Mouse (Mus musculus) kidney, postnatal 14 days (tissue): ENCODE measurements around the gene Gm20388.
"Not testable (repeated sequence)": the region's sequence is repeated elsewhere in the genome, so short reads cannot be mapped to it uniquely, and the experiment has no call there.

Experiments
- DNase-seq: peaks from one replicate; pipeline ENCODE4 v3.0.0; 2022; ENCODE audit warnings: mixed read lengths

The Gm20388 gene

DNA sequence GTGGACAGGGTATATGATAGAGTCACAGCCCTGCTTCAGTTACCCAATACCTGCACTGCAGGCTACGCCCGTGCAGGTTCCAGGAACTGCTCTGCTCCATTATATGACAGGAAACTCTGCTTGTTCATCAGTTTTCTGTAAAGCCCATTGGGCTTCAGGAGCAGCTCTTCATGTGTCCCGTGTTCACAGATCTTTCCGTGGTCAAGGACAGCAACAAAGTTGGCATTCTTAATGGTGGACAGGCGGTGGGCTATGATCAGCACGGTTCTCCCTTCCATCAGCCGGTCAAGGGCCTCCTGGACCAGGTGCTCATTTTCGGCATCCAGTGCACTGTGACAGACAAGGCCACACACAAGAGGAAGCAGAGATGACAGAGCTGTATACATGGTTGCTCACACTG lies 4043.6 kb downstream of the Gm20388 start:
- no peak for DNase-seq

DNA sequence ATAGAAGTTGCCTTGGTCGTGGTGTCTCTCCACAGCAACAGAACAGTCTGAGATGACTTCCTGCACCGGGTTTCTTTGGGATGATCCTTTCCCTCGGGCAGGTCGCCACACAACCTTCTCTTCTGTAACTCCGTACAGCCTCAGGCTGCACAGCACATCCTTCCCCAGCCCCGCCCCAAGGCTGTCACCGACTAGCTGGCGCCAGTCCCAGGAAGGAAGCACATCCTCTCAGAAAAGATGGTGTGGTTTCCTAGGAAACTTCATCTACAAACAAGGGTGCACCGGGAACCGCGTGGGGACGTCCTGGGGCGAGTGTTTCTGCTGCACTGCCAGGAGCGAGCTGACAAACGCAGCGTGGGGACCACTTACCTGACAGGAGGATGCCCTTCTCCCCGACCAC lies 4047.5 kb downstream of the Gm20388 start:
- no peak for DNase-seq

DNA sequence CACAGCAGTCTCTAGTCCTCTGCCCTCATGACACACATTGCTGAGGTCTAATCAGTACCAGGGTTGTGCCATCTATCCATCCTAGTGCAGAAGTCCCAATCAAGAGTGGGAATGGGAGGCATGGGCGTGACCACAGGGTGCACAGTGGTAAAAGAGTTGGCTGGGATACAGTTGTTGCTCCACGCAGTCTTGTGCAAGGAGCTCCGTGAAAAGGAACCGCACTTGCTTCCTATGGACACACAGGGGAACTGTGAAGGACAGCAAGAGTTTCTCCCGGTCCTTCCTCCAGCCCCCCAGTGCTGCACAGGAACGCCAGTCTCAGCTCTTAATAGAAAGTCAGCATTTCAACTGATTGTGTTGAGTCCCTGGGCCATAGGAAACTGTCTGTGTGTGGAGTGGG lies 4048.8 kb downstream of the Gm20388 start:
- no peak for DNase-seq

DNA sequence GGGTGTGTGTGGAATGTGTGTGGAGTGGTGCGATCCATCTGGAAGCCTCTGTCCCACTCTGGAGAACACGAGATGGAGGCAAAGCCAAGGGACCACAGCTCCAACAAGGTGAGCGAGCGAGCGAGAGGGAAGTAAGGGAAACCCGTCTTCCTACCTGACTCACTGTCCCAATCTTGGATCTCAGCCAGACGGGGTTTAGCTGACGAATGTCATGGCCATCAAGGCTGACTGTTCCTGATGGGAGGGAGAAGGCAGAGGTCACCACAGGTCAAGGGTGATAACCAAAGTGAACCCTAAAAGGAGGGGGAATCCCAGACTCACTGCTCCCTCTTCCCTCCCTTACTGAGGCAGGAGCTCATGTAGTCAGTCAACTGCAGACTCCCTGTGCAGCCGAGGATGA lies 4049.4 kb downstream of the Gm20388 start:
- no peak for DNase-seq

DNA sequence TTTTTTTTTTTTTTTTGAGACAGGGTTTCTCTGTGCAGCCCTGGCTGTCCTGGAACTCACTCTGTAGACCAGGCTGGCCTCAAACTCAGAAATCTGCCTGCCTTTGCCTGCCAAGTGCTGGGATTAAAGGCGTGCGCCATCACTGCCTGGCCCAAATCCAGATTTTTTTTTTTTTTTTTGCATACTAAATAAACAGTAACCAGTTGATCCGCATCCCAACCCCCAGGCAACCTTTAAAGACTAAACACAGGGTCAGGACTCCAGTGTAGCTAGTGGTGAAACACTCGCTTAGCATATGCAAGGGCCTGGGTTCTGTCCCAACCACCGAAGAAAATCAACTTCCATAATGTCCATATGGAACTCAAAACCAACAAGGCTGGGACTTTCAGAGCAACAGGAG lies 4049.9 kb downstream of the Gm20388 start:
- not testable (repeated sequence) for DNase-seq

DNA sequence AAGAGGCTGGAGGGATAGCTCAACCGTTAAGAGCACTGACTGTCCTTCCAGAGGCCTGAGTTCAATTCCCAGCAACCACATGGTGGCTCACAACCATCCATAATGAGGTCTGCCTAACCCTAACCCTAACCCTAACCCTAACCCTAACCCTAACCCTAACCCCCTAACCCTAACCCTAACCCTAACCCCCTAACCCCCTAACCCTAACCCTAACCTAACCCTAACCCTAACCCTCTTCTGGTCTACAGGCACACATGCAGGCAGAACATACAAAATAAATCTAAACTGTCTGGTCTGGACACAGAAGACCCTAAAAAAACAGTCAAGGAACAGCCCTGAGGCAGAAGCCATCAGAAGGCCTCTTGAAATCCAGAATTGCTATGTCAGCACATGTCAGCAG lies 4050.7 kb downstream of the Gm20388 start:
- DNase-seq, result no peak

DNA sequence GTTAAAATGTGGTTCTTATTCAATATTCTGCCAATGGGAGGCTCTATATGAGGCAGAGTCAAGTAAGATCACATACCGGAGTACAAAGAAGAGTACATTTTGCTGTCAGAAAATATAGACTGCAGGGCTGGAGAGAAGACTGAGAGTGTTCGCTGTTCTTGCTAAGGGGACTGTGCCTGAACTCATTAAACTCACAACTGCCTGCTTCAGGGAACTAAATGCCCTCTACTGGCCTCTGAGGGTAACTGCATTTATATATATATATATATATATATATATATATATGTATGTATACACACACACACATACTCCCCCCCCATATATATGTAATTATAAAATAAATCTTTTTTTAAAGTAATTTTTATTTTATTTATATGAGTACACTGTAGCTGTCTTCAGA lies 4056.3 kb downstream of the Gm20388 start:
- DNase-seq, result no peak

DNA sequence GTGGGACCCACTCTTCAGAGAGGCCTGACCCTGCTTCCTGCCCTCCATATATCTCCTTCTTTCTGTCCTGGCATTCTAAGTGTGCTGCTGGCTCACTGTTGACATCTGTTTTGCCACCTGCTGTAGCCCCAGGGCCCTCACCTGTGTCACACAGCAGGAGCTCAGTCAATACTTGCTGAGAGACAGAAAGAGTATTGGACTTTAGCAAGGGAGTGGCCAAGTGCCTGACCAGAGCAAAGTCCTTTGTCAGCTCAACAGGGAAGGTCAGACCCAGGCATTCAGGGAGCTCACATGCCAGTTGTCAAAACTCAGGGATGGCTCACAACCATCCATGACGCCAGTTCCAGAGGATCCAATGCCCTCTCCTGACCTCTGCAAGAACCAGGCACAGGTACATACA lies 4062.9 kb downstream of the Gm20388 start:
- no peak for DNase-seq

DNA sequence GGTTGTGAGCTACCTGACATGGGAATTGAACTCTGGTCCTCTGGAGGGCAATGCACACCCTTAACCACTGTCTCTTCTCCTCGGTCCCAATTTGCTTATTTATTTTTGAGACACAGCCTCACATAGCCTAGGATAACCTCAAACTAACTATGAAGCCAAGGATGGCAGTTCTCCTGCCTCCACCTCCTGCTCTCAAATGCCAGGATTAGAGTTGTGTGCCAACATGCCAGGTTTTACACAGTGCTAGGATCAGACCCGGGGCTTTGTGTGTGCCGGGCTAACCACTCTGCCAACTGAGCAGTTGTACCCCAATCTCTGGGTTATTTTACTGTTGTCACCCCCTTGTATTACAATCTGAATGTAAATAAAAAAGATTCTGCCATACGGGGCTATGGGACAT lies 4066.9 kb downstream of the Gm20388 start:
- no peak for DNase-seq

DNA sequence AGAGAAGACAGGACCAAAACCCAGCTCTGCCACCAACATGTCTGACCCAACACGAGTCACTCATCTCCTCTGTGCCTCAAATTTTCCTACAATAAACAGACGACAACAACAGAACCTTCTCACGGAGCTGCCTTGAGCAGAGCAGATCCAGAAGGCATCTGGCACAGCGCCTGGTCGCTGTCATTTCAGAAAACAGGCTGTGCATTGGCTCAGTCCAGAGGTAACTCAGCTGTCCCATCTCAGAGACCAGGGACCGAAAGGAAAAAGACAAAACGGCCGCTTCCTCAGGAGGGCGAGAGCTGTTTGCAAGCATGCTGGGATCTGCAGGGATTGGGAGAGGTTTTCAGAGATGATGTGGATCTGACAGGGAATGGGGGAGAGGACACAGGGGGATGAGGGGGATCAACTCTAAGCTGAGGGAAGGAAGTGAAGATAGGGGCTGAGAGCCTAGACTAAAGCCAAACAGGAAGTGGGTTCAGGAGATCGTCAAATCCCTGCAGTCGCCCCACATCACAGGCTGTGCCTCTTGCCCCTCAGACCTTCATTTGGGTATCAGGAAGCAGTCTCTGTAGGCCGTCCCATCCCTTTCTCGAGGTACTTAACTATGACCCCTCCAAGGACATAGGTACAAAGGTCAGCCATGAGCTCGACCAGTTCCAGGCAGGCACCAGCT lies 4067.7 kb downstream of the Gm20388 start:
- DNase-seq, result peak; percentile 50

DNA sequence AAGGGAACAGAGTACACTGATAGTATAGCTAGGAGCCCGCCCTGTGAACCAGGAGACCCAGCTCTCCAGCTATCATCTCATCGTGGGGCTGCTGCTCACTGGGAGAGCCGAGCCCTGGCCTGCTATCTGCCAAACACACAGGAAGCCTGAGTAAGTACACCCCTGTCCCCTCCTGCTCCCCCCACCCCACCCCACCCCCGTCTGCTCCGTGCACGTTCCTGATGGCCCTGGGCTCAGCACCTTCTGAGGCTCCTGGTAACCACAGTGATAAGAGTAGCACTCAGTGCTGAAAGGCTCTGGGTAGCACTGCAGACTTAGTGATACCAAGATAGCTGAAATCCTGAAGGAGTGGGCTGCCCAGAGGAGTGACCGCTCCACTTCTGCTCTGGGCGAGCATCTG lies 4068.3 kb downstream of the Gm20388 start:
- DNase-seq, result no peak

DNA sequence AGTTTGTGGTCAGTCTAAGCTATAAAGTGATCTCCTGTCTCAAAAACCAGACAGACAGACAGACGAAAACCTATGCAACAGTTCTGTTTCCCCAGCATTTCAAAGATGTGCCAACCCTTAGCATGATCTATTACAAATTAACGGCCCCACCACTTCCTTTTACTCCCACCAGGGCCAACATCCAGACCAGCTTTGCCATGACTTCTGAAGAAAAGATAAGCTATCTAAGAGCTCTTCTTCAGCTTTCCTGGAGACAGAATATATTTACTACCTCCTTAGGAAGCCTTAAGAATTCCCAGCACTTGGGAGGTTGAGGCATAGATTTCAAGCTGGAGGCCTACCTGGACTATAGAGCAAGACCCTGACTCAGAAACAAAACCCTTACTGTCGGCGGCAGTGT lies 4069.6 kb downstream of the Gm20388 start:
- DNase-seq, result no peak

DNA sequence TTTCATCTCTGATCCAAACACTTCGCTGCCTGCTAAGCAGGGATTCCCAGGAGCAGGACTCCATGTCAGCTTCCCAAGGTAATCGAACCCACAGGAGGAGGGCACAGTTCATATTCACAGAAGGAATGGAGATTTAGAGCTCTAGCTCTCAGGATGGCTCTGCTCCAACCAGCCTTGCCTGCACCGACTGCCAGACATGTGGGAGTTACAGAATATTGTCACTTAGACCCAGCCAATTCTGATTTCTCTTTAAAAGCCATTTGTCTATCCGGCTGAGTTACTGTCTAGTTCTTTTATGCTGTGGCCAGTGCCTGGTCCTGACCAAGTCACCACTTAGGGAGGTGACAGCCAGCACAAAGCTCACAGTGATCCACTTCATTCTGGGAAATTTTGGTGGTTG lies 4071.0 kb downstream of the Gm20388 start:
- no peak for DNase-seq

DNA sequence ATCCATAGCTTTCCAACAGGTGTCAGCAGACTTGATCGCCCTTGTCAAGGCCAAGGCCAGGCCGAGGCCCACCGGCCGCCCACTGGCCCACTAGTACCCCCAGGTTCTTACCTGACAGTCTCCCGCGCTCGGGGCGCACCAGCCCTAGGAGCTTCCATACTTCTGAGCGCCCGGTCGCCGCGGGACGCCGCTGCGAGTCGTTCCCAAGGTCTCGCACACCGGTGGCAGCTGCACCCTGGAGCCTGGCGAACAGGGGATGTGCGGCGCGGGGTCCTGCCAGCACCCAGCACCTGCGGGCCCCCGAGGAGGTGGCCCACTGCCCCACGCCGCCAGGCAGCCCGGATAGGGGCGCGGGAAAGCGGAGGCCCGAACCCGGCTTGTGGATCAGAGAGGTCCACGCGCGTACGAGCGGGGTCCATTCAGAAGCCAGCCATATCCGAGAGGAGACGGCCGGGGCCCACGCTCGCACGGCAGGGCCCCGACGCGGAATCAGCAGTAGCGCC lies 4071.7 kb downstream of the Gm20388 start:
- DNase-seq, result no peak

DNA sequence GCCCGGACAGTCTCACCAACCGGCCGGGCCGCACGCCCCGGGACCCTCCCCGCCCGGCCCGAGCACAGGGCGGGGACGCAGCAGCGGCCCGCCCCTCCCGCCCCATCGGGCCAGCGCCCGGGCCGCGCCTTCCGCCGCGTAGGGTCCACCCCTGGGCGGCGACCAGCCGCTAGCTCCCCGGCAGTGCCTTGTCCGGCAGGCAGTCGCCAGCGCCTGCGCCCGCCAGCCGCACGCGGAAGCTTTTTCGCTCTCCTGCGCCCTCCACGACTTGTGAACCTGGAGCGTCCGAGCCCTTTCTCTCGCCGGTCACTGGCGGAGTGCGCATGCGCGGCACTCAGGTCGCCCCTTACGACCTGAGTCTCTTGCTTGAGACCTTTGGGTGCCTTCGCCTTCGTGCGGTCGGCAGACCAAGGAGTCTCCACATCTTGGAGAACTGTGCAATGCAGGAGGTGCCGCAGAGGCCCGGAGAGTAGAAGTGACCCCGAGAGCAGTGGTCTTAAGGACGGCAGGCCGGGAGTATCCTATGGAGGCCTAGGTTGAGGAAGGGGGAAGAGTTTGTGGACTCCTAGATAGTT lies 4072.3 kb downstream of the Gm20388 start, which contains the start of gene Abcb10:
Abcb10 (minus strand) TSS at position 297 of the 575 bp plus-strand sequence.
- peak; percentile 95 for DNase-seq

DNA sequence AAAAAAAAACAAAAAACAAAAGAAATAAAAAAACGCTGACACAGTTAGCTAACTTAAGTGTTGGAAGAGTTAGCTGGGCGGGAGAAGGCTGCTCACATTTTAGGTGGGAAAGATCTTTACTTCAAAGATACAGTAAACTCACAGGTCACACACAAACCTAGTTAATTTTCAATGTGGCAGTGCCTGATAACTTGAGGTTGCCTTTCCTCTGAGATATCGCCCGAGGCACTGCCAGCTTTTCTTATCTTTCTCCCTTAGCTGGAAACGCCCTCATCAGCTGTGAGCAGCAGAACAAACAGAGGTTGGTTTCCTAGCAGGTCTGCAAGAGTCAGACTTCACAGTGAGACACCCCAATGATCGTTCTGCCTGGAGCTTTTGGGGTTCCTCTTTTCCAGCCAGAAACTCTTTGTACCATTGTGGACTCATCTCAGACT lies 4078.0 kb downstream of the Gm20388 start:
- DNase-seq, result no peak

DNA sequence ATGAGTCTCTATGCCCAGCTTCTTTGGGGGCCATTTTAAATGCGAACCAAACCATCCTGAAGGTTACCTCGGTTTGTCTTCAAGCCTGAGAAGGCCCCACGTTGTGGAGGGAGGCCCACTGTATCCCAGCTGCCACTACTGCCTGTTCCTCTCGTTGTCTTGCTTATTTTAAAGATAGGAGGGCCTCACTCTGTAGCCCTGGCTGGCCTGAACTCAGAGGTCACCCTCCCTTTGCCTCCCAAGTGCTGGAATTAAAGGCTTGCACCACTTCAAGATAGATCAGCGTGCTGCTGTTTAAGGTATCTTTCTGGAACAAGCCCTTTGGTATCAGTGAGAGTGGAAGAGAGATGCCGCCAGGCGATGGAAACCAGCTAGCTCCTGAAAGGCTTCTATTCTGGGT lies 4078.5 kb downstream of the Gm20388 start:
- no peak for DNase-seq

DNA sequence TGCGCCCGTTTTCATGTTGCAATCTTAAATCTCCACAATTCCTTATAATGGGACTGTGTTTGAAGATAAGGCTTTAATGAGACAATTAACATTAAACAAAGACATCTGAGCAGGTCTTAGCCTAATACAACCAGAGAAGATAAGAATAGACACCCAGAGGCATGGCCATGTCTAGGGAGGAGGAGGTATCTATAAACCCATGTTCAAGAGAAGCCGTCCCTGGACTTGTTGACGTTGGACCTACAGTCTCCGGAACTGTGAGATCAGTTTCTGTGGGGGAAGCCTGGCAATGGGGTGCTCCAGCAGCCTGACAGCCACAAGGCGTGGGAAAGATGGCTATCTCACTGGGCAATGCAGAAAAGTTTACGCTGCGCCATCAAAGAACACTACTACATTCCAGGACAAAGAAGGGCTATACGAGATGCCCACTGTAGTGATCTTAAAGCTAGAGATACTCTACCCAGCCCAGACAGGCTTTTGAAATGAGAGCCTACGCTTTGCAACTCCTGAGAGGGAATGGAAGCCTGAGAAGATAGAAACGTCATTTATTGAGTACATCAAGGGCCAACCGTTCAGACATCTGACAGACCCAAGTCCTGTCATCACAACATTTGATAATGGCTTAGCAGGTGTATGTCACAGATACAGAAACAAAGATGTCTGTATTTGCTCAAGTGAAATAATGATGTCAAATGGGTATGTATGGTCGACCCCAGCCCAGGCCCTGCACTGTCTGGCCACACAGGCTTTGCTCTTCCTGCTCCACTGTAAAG lies 4079.8 kb downstream of the Gm20388 start:
- DNase-seq, result no peak

DNA sequence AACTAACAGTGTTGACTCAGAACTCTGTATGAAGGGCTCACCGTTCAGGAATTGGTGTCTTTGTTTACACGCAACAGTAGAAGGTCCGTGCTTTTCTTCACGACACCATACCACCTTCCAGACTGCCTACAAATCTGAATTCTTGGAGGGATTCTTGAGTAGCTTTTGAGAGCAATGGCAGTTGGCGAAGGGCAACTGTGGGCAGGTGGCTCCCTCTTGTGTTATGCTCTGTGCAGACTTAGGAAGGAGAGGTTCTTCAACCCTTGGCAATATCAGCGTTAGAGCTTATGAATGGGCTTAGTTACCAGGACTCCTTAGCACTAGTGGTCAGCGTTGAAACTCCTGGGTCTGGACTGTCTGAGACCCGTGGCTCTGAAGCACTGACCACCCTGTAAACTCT lies 4081.9 kb downstream of the Gm20388 start:
- no peak for DNase-seq

DNA sequence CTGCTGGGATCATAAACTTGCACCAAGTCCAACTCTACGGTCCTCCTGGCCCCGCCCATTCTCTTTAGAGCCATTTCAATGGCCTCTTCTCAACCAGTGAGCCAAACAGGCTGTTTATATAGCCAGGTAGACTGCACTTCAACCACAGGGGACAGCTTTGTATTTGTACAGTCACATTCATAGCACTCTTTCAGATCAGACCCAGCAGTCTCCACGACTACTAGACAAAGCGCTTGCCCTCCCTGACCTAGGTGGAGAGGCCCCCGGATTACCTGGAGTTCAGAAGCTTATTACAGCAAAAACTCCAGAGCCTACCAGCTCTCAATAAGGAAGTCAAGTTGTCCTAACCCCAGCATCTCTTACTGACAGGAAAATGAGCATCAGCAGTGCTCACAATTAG lies 4083.0 kb downstream of the Gm20388 start:
- no peak for DNase-seq

DNA sequence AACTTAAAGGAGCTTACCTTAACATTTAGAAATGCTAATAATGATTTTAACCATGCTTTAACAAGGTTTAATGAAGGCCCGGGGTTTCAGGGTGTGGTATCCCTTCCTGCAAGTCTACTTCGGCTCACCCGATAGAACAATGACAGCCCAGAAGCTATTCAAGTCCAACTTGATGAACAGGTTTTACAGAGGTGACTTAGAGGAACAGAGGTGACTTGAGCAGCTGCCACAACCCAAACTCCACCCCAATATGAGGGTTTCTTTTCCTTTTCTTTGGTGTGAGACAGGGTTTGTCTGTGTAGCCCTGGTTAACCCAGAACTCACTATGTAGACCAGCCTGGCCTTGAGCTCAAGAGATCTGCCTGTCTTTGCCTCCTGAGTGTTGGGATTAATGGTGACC lies 4083.4 kb downstream of the Gm20388 start:
- DNase-seq, result no peak

DNA sequence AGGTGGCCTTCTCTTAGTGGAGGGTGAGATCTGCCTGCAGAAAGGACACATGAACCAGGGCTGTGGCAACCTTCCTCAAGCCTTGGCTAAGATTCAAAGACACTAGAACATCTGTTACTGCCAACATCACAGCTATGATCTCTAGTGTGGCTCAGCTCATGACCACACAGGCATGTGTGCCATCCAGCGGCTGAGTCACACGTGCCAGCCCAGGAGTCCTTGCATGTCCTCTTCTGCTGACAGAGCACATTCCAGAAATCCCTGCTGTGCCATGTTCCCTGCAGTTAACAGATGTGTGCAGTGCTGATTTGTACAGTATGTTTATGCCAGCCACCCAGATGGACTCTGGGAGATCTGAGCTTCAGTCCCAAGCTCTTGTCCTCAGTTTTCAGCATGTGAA lies 4088.9 kb downstream of the Gm20388 start:
- DNase-seq, result no peak

DNA sequence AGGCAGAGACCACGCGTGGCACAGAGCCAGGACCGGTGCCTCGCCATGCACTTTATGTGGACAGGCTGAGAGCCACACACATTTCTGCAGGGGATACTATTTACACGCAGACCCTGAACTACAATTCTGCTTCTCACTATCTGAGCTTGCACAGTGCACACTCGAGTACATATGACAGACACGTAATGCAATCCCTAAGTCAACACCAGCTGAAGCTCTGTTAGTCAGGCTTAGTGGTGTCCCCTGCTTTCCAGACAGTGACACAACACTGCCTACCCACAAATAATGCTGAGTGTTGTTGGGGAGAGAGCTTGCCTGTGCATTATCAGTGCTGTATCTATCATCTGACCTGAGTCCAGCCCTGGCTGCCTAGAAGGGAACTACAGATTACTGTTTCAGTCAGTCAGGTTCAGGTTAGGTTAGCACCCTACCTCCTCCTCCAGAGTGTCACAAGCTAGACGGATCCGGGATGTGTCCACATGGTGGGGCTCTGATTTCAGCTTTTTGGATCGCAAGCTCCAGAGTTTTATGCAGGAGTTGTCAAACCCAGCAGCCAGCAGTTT lies 4092.0 kb downstream of the Gm20388 start:
- DNase-seq, result no peak

DNA sequence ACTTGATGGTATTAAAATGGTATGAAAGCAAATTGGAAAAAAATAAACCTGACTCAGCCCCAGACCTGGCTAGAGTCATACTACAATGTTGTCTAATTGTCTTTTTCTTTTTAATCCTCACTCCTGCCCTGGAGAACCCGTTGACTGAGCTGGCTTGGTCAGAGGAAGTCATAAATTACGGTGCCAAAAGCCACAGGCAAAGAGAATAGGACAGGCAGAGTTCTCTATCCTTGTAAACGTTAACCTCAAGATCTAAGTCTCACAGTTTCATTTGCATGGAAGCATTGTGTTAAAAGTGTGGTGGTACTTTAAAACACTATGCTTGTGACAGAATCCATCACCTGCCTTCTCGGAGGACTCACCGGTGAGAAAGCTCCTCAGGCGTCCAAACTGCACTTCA lies 4097.2 kb downstream of the Gm20388 start:
- no peak for DNase-seq
